Mouse (Mus musculus) kidney, adult 9 months (tissue): ENCODE results near the gene Il11ra1.
"Not testable (repeated sequence)": the region's sequence is repeated elsewhere in the genome, so short reads cannot be mapped to it uniquely, and the experiment has no call there.

Source experiments
- DNase-seq: peaks from one replicate; pipeline ENCODE4 v3.0.0; 2022

Gene Il11ra1

DNA sequence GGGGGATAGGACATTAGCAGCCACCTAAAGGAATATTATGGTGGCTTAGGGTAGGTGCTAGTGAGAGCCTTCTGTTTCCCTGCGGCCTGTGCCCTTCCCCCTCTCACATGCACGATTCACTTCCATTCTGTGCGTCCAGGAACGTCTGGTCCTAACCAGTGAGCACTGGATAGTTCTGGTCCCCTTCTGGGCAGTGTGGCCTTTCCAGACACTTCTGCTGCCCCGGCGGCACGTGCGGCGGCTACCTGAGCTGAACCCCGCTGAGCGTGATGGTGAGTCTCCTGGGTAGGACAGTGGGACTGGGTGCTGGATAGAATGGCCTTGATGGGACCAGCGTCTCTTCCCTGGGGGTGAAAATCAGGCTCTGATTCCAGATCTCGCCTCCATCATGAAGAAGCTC, 57.5 kb downstream of the Il11ra1 start:
- DNase-seq, result peak; percentile 59

DNA sequence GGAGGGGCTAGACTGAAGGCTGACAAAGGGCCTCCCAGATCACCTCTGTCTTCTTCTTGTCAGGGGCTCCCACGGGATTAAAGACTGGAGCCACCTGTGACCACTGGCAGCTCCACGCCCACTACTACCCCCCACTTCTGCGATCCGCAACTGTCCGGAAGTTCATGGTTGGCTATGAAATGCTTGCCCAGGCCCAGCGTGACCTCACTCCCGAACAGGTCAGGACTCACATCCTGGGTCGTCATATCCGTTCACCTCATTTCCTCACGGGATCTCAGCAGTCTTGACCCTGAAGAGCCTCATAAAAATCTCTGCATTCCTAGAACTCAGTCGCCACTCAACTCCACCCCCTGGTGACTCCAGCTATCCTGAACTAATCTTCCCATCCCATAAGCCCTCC, 58.2 kb downstream of the Il11ra1 start:
- DNase-seq, result peak; percentile 77

DNA sequence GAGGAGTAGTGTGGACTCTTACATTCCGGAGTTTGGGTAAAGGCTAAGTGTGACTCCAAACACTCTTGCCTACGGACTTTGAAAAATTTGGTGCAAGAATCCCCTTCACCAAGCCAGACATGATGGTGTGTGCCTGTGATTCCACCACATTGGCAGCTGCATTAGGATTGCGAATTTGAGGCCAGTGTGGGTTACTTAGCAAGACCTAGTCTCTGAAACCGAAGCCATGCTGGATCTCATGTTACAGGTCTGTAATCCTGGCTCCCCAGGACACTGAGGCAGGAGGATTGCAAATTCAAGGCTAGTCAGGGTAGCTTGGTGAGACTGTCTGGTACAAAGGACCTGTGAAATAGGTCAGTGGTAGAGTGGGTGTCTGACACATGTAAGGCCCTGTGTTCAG, 58.9 kb downstream of the Il11ra1 start:
- no peak for DNase-seq

DNA sequence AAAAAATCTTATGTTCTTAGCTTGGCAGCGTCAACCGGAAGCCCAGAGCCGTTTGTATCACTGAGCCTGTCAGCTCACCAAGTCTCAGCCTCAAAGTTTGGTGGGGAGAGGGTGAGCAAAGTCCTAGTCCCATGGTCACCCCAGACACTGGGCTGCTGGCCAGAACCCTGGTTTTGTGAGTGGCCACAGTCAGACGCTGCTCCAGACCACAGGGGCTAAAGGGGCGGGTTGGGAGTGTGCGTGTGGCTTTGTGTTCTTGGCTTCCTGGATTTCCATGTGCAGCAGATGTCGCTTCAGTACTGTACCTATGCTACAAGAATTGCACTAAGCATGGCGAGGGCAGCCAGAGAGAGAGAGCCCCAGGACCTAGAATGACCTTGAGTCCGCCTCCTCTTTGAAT, 59.4 kb downstream of the Il11ra1 start:
- DNase-seq, result peak; percentile 91

DNA sequence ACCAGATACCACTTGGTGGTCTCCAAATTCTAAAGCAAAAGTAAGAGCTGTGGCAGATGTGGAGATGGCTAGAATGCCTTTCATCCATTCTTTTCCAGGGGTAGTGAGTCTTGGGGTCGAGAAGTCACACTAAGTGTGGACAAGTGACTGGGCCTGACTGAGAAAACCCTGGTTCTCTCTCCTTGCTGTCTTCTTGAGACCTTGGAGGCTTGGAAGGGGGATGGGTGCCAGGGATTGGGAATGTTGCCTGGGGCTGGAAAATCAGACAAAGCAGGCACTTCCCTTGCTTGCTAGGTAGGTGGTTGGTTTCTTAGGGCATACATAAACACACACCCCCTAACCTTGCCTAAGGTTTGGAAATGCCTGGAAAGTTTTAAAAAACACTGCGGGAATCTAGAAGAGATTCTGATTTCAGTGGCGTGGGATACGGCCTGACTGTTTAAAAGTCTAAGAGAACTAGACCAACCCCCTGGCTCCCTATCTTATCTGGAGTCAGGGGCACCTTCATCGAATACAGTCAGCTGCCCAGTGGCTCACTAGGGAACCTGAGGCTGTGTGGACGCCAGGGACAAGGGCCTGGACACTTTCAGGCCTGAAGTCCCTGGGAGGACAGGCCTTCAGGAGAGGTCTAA, 60.0 kb downstream of the Il11ra1 start:
- peak; percentile 49 for DNase-seq

DNA sequence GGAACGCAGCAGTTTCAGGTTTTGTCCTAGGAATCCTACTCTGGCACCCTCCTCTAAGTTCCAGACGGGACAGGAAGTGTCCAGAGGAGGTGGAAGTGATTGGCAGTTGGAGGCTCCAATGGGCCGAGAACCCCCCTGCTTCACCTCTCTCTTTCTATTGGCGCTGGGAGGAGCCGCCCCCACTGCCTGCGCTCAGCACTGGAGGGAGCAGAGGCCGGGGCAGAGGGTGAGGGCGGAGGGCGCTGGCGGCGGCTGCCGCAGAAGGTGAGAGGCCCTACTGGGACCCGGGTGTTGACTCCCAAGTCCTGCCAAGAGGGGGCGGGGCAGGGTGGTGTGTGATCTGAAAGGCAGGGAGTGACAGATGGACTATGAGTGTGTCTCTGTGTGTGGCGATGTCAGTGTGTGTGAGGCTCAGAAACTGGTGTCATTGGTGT, 60.5 kb downstream of the Il11ra1 start:
- peak; percentile 98 for DNase-seq

DNA sequence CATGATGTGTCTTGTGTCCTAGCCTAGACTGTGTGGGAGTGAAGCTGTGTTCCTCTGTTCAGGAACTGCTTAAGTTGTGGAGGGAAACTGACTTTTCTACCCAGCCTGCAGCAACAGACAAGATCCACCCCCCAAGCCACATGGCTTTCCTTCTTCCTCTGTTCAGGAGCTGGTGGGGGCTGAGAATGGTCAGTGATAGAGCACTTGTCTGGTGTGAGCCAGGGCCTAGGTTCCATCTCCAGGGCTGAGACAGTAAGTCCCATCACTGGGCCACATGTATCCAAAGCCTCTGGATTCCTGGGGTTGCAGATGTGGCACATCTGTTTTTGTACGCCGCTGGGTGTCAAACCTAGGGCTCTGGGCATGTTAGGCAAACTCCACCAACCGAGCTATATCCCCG, 61.1 kb downstream of the Il11ra1 start:
- no peak for DNase-seq

DNA sequence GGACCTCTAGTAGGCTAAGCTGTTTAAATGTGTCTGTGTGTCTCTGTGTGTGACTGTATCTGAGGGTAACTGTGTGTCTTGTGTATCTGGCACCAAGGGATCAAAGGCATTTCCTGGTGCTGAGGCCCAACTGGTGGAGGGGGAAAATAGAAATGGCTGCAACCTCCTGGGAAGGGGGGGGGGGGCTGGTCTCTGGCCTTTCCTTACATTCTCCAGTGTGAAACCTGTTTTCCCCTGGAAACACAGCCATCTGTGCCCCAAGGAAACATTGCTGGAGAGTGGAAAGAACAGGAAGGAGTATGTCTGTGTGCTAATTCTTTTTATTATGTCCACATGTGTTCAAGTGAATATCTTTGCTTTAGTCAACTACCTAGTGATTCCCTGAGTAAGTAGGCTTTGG, 61.9 kb downstream of the Il11ra1 start:
- no peak for DNase-seq

DNA sequence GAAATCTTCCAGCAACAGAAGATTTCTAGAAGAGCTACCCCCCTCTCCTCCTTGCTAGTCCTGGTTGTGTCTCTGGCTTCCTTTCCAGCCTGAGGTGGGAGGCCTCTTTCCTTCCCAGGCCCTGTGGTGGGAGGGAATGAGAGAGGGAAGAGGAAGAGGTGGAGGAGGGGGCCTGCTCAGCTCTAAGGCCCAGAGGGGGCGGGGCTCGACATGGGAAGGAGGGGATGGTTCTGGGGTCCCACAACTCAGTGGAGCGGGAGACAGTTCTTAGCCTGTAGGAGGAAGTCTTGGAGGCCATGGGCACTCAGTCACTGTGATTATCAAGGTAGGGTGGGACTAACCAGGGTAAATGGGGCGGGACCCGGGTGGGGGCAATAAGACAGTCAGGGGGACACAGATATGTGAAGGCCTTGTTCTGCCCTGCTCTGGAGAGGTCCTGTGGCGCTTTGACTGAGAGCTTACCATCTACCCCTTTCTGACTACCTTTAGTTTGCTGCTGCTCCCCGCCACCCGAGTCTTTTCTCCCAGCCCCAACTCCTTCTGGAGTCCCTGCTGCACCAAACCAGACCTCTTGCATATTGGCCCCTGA, 62.4 kb downstream of the Il11ra1 start:
- DNase-seq, result no peak

DNA sequence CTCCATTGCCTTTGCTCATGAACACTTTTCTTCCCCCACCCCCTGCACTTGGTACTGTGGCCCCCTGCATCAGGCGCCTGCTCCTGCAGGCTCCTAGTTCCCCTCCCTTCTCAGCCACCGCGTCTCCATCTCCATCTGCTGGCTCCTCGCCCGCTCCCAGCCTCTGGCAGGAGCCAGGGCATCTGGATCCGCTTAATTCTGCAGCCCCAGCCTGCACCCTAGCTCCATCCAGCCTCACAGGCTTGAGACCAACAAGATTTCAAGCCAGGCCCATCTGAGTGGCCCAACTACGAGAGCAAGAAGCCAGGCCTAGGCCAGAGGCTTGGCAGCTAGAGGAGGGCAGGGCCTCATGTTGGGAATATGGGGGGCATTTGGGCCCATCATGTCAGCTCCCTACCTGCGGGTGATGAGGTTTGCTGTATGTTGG, 62.9 kb downstream of the Il11ra1 start:
- not testable (repeated sequence) for DNase-seq

DNA sequence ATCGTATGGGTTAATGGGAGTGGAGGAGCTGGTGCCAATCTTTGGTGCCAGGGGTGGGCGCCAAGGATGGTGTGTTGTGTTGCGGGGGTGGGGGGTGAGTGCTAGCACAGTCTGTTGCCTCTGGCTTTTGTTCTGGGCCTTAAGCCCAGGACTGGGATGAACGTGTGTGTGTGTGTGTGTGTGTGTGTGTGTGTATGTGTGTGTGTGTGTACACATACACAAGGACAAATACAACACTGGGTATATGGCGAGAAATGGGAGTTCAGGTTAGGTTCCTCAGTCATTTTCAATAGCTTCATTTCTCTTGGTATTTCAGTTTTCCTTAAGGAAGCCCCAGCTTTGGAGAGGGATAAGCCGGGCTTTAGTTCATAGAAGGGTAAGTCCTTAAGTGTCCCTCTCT, 63.4 kb downstream of the Il11ra1 start:
- DNase-seq, result not testable (repeated sequence)

DNA sequence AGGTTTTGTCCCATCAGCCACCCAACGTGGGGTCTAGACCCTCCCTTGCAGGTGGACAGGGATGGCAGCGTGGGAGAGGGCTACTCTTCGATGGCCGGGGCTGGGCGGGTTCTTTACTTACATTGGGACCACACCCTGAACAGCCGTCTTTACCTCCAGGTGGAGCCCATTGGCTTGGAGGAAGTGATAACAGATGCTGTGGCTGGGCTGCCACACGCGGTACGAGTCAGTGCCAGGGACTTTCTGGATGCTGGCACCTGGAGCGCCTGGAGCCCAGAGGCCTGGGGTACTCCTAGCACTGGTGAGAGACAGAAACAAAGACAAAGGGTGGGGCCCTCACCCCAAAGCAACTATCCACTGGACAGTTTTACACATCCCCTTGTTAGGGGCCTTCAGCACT, 67.5 kb downstream of the Il11ra1 start:
- not testable (repeated sequence) for DNase-seq

DNA sequence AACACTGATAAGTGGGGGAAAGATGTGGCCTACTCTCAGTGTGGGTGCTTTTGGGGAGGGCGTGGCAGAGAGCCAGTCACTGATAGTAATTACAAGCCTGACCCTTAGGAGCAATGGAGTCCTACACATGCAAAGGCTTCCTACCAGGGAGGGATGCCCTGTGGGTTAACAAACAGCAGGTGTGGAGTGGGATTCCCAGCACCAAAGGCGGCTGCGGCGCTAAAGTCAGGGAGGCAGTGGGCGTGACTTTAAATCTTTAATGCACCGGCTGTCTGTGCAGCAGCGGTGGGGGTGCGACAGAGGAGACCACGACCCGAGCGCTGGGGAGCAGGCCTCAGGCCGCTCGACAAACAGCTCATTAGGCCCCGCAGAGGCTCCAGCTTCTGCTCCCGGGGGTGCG, 73.2 kb downstream of the Il11ra1 start:
- not testable (repeated sequence) for DNase-seq

DNA sequence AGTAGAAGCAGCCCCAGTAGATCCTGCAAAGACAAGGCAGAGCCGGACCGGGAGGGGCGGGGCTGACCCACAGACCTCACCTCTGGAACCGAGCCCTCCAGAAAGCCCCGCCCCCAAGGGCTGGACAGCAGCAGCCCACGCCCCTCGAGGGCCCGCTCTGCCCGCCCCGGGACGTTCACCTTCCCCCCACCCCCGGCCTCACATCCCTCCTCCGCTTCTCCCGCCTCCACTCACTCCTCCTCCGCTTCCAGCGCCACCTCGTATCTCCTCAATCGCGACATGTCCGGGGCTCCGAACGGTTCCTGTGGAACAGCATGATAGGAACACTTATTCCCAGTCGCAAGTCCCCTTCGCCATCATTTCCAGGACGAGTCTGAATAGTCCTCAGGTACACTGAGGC, 73.7 kb downstream of the Il11ra1 start:
- peak; percentile 88 for DNase-seq

DNA sequence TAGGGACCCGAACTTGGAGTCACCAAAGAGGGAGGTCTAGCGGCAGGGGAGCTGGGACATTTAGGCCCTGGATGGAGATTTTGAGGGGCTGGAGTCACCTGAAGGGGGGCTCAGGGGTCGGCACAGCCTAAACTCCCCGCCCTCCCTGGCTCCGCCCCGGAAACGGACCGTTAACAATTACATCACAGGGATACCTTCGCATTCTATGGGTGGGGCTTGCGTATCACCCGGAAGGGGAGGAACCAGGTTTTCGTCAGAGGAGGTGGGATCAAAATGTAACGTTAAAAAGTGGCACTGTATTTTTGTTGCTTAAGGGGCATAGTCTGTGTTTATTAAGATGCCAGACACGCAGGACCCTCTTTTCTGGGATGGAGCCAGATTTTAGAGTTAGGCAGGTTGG, 74.2 kb downstream of the Il11ra1 start, which contains the start of gene Ccl27a:
Ccl27a (minus strand) TSS at position 246 of the 400 bp plus-strand sequence.
- peak; percentile 94 for DNase-seq

DNA sequence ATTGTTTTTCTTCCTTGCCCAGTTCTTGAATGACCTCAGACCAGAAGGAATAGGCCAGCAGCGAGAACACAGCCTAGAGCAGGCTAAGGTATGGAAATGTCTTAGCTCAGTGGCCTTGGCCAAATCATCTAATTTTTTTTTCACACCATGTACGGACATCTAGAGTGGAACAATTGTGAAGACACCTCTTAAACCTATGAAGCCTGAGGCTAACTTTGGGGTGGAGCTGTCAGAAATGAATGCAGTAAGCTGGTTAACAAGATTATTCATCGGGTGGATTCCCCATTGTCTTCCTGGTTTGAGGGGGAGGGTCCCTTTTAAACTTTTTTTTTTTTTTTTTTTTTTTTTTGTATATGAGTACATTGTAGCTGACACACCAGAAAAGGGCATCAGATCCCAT, 74.7 kb downstream of the Il11ra1 start:
- not testable (repeated sequence) for DNase-seq

DNA sequence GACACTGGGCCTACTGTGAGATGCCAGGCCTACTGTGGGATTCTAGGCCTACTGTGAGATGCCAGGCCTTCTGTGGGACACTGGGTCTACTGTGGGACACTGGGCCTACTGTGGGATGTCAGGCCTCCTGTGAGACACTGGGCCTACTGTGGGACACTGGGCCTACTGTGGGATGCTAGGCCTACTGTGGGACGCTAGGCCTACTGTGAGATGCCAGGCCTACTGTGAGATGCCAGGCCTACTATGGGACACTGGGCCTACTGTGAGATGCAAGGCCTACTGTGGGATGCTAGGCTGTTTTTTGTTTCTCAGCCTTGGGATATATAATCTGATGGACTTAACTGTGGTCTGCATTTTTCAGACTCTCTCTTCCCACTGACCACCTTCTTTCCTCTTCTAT, 76.1 kb downstream of the Il11ra1 start:
- not testable (repeated sequence) for DNase-seq

DNA sequence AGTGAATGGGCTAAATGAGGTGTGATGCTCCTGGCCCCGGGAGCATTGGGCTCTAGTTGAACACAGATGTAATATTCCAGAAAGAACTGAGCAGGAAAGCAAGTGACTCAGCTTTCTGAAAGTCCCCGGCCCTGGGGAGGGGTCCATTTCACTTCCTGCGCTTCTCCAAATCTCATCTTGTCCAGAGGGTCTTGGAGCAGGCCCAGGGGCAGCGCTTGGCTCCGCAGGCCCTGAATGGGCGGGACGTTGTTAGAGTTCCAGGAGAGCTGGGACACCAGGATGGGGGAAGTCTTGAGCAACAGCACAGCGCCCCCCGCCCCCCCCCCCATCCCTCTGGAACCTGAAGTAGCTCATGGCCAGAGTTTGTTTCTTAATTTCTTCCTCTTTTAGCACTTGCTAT, 81.5 kb downstream of the Il11ra1 start:
- DNase-seq, result not testable (repeated sequence)

DNA sequence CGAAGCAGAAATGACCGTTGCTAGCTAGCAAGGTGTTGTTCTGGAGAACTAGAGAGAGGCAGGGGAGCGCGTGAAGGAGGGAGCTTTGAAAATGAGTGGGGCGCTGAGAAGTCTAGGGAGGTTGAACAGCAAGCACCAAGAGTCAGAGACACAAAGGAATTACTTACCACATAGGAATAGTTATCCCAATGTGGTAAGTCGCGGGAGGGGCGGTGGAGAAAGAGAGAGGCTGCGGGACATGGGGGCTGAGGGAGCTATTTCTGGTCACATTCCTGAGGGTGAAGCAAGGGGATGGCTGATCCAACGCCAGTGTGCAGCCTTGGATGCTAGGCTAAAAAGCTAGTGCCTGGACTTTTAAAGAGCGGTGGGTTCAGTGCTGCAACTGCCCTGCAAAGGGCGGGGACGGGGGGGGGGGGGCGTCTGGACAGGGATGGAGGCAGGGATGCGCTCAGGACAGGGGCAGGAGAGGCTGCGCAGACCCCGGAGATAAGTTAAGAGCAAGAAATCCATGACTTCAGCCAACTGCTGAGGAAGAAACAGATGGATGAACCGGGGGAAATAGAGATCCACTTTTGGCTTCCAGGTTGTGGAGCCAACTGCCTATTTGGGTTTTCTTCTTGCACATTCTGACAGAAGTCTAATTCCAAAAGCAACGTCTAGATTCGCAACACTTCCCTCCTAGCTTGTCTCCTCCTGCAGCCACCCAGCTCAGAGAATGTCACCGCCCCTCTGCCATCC, 82.1 kb downstream of the Il11ra1 start:
- not testable (repeated sequence) for DNase-seq

DNA sequence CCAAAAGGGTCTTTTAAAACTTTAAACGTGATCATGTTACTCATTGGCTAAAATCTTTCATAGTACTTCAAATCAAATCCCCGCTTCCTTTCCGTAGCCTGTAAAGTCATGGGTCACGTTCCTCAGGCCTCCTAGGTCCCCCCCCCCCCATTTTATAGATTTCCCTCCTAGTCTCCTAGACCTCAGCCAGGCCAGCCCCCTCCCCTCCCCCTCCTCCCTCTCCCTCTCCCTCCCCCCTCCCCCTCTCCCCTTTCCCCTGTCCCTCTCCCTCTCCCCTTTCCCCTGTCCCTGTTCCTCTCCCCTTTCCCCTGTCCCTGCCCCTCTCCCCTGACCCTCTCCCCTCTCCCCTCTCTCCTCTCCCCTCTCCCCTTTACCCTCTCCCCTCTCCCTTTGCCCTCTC, 82.9 kb downstream of the Il11ra1 start:
- DNase-seq, result not testable (repeated sequence)

DNA sequence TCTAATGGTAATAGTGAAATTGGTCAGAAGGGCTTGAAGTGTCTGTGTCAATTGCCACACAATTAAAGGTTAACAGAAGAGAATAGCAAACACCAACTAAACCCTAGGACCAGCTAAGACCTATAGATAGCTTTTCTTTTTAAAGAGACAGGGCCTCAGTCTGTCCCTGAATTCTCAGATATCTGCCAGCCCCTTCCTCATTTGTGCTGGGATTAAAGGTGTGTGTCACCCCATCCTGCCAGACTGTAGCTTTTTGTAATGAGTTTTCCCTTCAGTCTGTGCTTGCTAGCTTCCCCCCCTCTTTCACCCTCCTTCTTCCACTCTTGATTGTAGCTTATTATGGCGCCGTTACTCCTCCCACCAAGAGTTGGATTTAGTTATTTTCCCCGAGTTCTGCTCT, 83.4 kb downstream of the Il11ra1 start:
- DNase-seq, result not testable (repeated sequence)
